Mouse (Mus musculus) lung, postnatal 4 days (tissue): ENCODE data around the gene Gli1.
A peak's percentile ranks its signal among the peaks of the same experiment; 100 is the strongest.
"Not testable (repeated sequence)": the region's sequence is repeated elsewhere in the genome, so short reads cannot be mapped to it uniquely, and the experiment has no call there.

Experiments used
- DNase-seq, 2 experiments: peaks; one replicate each; pipeline ENCODE4 v3.0.0; 2021

The Gli1 gene

GRCm38 (mm10) chr10:127321621-127322020, 20.2 kb downstream of the Gli1 start, which contains the start of gene Arhgap9:
Arhgap9 (plus strand) TSS chr10:127321964.
- no peak for DNase-seq

- DNase-seq = no peak
Measured at GRCm38 (mm10) chr10:127319969-127320368, 21.8 kb downstream of the Gli1 start.

GRCm38 (mm10) chr10:127318009-127318408, 23.8 kb downstream of the Gli1 start:
- no peak for DNase-seq

GRCm38 (mm10) chr10:127317277-127317676, 24.5 kb downstream of the Gli1 start:
- no peak for DNase-seq

- not testable (repeated sequence) for DNase-seq
Measured at GRCm38 (mm10) chr10:127314950-127315349, 26.8 kb downstream of the Gli1 start.

GRCm38 (mm10) chr10:127313516-127313915, 28.3 kb downstream of the Gli1 start:
- not testable (repeated sequence) for DNase-seq

- DNase-seq = no peak
Measured at GRCm38 (mm10) chr10:127312858-127313257, 28.9 kb downstream of the Gli1 start.

- DNase-seq = peak; percentile 76 to 90
Measured at GRCm38 (mm10) chr10:127312356-127312676, 29.5 kb downstream of the Gli1 start.

- DNase-seq = peak; percentile 95 to 96
Measured at GRCm38 (mm10) chr10:127311476-127312355, 30.1 kb downstream of the Gli1 start, which contains the start of gene Mars. Mars (minus strand) TSS chr10:127311786.

GRCm38 (mm10) chr10:127310523-127311475, 31.0 kb downstream of the Gli1 start:
- DNase-seq = peak in 1 of 2 experiments; percentile 48

- DNase-seq = not testable (repeated sequence)
Measured at GRCm38 (mm10) chr10:127309167-127309566, 32.6 kb downstream of the Gli1 start.

- no peak for DNase-seq
Measured at GRCm38 (mm10) chr10:127303136-127303535, 38.6 kb downstream of the Gli1 start.

- no peak for DNase-seq
Measured at GRCm38 (mm10) chr10:127300361-127300760, 41.4 kb downstream of the Gli1 start.

- no peak for DNase-seq
Measured at GRCm38 (mm10) chr10:127297015-127297871, 44.5 kb downstream of the Gli1 start.

- no peak for DNase-seq
Measured at GRCm38 (mm10) chr10:127295986-127296794, 45.6 kb downstream of the Gli1 start.

- DNase-seq = no peak
Measured at GRCm38 (mm10) chr10:127294895-127295510, 46.8 kb downstream of the Gli1 start.

GRCm38 (mm10) chr10:127293590-127294113, 48.1 kb downstream of the Gli1 start:
- no peak for DNase-seq

- DNase-seq = peak; percentile 33 to 51
Measured at GRCm38 (mm10) chr10:127292987-127293538, 48.7 kb downstream of the Gli1 start.

- DNase-seq = no peak
Measured at GRCm38 (mm10) chr10:127291881-127292638, 49.7 kb downstream of the Gli1 start.
